Mouse (Mus musculus): ENCODE data around the gene Slc16a13.

- TF ChIP-seq POLR2A (IDR thresholded peaks at IDR 0.05; ENCODE audit: control insufficient read depth, extremely low read depth, insufficient read depth, low read length, poor library complexity): no peak
- TF ChIP-seq CTCF (IDR thresholded peaks at IDR 0.05; ENCODE audit: borderline replicate concordance, control insufficient read depth, extremely low read depth, insufficient read depth, low read length, poor library complexity): no peak
These were observed 991 bp downstream of the Slc16a13 start for GRCm38 (mm10) chr11:70219873-70220272.

Data from thymus, adult 2 months (tissue).